Mouse (Mus musculus): ENCODE measurements at regions not wholly inside any gene's neighbourhood (a gene's known extent, or its start where the extent isn't known, plus 50 kb on each side); places are given as distances from the start of the nearest gene placed in this dataset.

DNA sequence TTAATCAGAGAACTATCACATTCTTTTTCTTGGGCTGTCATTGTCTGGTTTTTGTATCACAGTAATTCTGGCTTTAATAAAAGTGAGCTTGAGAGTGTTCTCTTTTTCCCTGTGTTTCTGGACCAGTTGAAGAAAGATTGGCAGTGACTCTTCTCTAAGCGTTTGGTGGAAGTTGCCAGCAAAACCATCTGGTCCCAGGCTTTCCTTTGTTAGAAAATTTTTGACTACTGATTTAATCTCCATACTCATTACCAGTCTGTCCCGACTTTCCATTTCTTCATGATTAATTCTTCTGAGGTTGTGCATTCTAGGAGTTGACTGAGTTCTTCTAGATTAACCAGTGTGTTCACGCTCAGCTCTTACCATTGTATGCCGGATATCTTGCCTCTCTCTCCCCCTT, 68.6 kb upstream of the Fmo9 start:
- TF ChIP-seq TAL1 (IDR thresholded peaks at IDR 0.05; ENCODE audit: low read length) (no peak), GATA1 (IDR thresholded peaks at IDR 0.05; ENCODE audit: low read length) (no peak)

Data from erythroblast, embryonic 14.5 days (primary cell).